Mouse (Mus musculus) neural tube, embryonic 14.5 days (tissue): ENCODE results near the gene Orm2. TPM values are rescaled to one million over a fixed set of nuclear protein-coding genes. Genes with fewer than 3 reads are reported as not detected.

Source experiments
- ATAC-seq: fragments of 200-750 bp; cut with Nextera tagmentation; 2 replicates; pipeline ENCODE4 v1.8.0; 2017; ENCODE audit warnings: low read depth, mild to moderate bottlenecking, moderate TSS enrichment, moderate library complexity
- H3K27ac ChIP-seq: fragments of 300-500 bp; sonication (generic); 2 replicates; pipeline ENCODE4 v1.5.1; 2014; ENCODE audit warnings: low read depth, mild to moderate bottlenecking, control low read depth, low read length, moderate library complexity, mixed read lengths
- H3K27me3 ChIP-seq: fragments of 300-500 bp; sonication (generic); 2 replicates; pipeline ENCODE4 v1.6.1; 2014; ENCODE audit warnings: low read length; ENCODE audit not compliant: control insufficient read depth, insufficient read depth
- H3K36me3 ChIP-seq: fragments of 300-500 bp; sonication (generic); 2 replicates; pipeline ENCODE4 v1.6.1; 2014; ENCODE audit warnings: low read length, mixed read lengths; ENCODE audit not compliant: control insufficient read depth, insufficient read depth
- H3K4me1 ChIP-seq: fragments of 300-500 bp; sonication (generic); 2 replicates; pipeline ENCODE4 v1.6.1; 2014; ENCODE audit warnings: low read length; ENCODE audit not compliant: control insufficient read depth, insufficient read depth
- H3K4me2 ChIP-seq: fragments of 300-500 bp; sonication (generic); 2 replicates; pipeline ENCODE4 v1.6.1; 2014; ENCODE audit warnings: mild to moderate bottlenecking, low read depth, low read length, control low read depth
- H3K4me3 ChIP-seq: fragments of 300-500 bp; sonication (generic); 2 replicates; pipeline ENCODE4 v1.5.1; 2014; ENCODE audit warnings: low read depth, low read length, control low read depth, mixed read lengths
- H3K9ac ChIP-seq: fragments of 300-500 bp; sonication (generic); replicated peaks from 2 replicates; pipeline ENCODE4 v1.6.1; 2014; ENCODE audit warnings: low read depth, mild to moderate bottlenecking, control low read depth, low read length, mixed read lengths
- H3K9me3 ChIP-seq: fragments of 300-500 bp; sonication (generic); 2 replicates; pipeline ENCODE4 v1.6.1; 2016; ENCODE audit warnings: low read length; ENCODE audit not compliant: control insufficient read depth
- WGBS: fragments of 180-500 bp; shearing (Covaris S2); extraction: QIAGEN DNeasy Blood & Tissue Kit; methylation state at CpG from one replicate; pipeline ENCODE4 v1.1.7; 2014; 5-methylcytosine and 5-hydroxymethylcytosine counted together
- polyA plus RNA-seq: library from polyadenylated mRNA; unstranded; fragments of >200 nt; fragmentation: Nextera tagmentation; extraction: Ambion mirVana; gene quantifications from 2 replicates; pipeline ENCODE4 v1.2.1, GENCODE M21; 2014

Orm2 gene
- polyA plus RNA-seq, 1 experiment from 2014 or later = not detected

DNA sequence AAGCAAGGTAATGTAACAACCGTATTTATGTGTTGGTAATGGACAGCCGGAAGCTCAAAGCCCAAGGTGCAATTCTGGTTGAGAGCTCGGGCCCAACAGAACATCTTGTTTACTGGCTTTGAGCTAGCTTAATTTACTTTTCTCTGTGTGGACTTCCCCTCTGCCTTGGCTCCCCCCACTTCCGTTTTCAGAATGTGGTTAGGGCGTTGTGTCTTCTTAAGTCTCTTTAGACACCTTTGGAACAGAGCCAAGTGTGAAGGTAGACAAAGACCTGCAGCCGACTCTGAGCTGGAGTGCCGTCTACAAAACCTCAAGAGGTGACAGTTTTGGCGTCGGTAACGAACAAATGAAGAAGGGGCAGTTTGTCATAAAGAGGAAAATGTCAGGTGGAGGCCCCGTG, 23.5 kb downstream of the Orm2 start:
- H3K4me2 ChIP-seq = no peak overlapping the region
- no peak overlapping the region for H3K27ac ChIP-seq
- H3K4me3 ChIP-seq = no peak overlapping the region
- ATAC-seq = no peak
- H3K4me1 ChIP-seq = peaks cover 16% of the 10 kb centered on the region
- no peaks in the 10 kb centered on the region for H3K27me3 ChIP-seq
- no peaks in the 10 kb centered on the region for H3K9me3 ChIP-seq
- H3K36me3 ChIP-seq = no peaks in the 10 kb centered on the region
- no peak overlapping the region for H3K9ac ChIP-seq
- WGBS = 82% methylated on average over 11 of the region's 11 CpGs

DNA sequence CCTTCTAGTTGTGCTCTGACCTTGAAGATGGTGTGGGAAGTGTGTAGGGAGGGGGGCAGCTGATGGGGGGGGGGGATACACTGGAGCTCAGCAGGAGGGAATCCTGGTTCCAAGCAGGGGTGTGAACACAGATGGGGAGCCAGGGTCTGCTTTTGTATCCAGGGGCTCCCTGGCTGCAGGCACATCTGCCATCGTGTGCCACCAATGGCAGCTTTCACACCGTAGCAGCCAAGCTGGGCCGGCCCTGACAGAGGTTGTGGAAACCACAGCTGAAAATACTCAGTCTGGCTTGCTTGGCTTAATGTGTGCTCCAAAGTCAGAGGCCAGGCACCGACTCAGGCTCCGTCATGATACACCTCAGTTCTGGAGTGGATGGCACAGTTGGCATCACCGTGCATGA, 25.8 kb downstream of the Orm2 start:
- Histone ChIP-seq H3K36me3 (no peaks in the 10 kb centered on the region), H3K4me1 (peaks cover 16% of the 10 kb centered on the region), H3K27me3 (no peaks in the 10 kb centered on the region), H3K9me3 (no peaks in the 10 kb centered on the region), H3K27ac (no peak overlapping the region), H3K4me2 (no peak overlapping the region), H3K4me3 (no peak overlapping the region), H3K9ac (no peak overlapping the region)
- WGBS = 62% methylated on average over 6 of the region's 6 CpGs
- no peak for ATAC-seq

- H3K27ac ChIP-seq = no peak overlapping the region
- no peaks in the 10 kb centered on the region for H3K27me3 ChIP-seq
- WGBS = 18% methylated on average over 8 of the region's 8 CpGs
- peak; percentile 47; the same call in 1 of the 2 replicates for ATAC-seq
- no peak overlapping the region for H3K4me2 ChIP-seq
- H3K36me3 ChIP-seq = no peaks in the 10 kb centered on the region
- H3K9ac ChIP-seq = 0 out of 2 replicates have a peak overlapping the region, but pooled peaks have one; percentile 2
- peaks cover 16% of the 10 kb centered on the region for H3K4me1 ChIP-seq
- no peak overlapping the region for H3K4me3 ChIP-seq
- H3K9me3 ChIP-seq = no peaks in the 10 kb centered on the region
Measured at GRCm38 (mm10) chr4:63389121-63389886, 27.1 kb downstream of the Orm2 start.

DNA sequence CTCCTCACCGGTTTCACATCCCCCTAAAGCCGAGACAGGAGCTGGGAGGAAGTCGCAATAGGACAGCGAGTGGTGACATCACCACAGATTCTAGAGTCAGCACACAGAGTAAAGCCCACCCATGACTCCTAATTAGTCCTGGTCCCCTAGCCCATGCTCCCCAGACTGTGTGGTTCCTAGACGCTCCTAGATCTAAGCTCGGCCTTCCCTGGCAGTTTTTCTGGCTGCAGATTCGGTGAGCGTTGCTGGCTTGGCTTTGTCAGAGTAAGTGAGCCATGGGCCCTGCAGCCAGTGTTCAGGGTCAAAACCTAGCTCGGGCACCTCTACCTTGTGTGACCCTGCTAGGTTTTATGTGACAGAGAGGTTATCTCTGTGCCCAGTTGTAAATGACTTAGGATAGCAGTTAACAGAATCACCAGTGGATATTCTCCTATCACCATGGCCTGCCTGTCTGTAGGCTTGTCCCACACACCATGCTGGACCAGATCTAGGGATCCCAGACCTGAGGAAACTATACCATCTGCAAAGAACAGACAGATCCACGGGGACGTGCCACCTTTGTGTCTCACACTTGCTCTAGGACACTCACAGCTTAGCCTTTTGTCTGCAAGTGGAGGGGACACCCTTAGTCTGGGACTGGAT, 27.8 kb downstream of the Orm2 start:
- peak; percentile 62; the same call in 1 of the 2 replicates for ATAC-seq
- Histone ChIP-seq H3K27me3 (no peaks in the 10 kb centered on the region), H3K4me2 (no peak overlapping the region), H3K9ac (no peak overlapping the region), H3K4me3 (no peak overlapping the region), H3K36me3 (no peaks in the 10 kb centered on the region), H3K9me3 (no peaks in the 10 kb centered on the region), H3K4me1 (peaks cover 16% of the 10 kb centered on the region), H3K27ac (peak overlapping the region; percentile 28; the same call in 1 of the 2 replicates)
- WGBS = 49% methylated on average over 11 of the region's 11 CpGs

DNA sequence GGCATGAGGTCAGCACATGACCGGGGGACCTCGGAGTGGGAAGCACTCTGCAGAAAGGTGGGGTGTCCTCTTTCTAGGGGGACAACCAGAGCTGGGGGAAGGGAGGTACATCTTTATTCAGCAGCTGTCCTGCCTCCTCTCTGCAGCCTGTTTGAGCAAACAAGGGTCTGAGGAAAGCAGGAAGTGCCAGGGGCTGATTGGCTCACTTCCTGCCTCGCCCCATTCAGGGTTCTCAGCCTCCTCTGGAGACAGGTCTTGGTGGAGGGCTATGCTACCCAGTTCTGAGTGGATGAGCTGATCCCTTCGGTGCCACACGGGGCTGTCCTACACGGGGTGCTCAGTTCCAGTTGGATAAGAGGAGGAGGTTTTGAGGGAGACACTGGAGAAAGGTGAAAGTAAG, 29.1 kb downstream of the Orm2 start:
- Histone ChIP-seq H3K36me3 (no peaks in the 10 kb centered on the region), H3K9ac (no peak overlapping the region), H3K4me1 (peaks cover 16% of the 10 kb centered on the region), H3K27ac (no peak overlapping the region), H3K4me3 (no peak overlapping the region), H3K4me2 (no peak overlapping the region), H3K9me3 (no peaks in the 10 kb centered on the region), H3K27me3 (no peaks in the 10 kb centered on the region)
- WGBS = 80% methylated on average over 6 of the region's 6 CpGs
- ATAC-seq = no peak

DNA sequence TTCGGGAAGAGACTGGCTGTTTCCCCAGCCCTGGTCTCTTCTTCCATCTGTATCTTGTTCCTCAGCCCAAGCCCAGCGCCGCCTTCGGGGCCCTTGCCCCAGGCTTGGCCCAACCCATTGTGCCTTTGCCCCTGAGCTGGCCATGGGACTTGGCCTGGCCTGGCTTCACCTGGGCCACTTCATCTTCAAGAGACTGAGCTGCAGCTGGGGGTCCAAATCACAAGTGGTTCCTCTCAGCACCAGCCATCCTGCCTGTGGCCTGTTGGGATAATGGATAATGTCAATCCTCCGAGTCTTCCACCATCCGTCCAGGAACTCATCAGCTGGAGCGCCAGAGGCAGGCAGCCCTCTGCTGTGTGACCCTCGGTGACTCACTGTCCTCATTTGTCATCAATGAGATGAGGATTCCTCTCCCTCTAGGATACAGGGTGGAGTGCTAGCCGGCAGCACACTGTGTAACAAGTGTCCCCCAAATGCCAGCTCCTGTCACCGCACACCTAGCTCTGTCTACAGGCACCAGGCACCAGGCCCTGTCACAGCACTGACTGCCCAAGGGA, 35.8 kb downstream of the Orm2 start:
- WGBS = 85% methylated on average over 10 of the region's 10 CpGs
- no peaks in the 10 kb centered on the region for H3K27me3 ChIP-seq
- no peak overlapping the region for H3K27ac ChIP-seq
- no peaks in the 10 kb centered on the region for H3K9me3 ChIP-seq
- H3K4me2 ChIP-seq = no peak overlapping the region
- H3K4me1 ChIP-seq = peaks cover under 1% of the 10 kb centered on the region; the same call in 1 of the 2 replicates
- no peak overlapping the region for H3K4me3 ChIP-seq
- no peak overlapping the region for H3K9ac ChIP-seq
- no peak for ATAC-seq
- no peaks in the 10 kb centered on the region for H3K36me3 ChIP-seq

DNA sequence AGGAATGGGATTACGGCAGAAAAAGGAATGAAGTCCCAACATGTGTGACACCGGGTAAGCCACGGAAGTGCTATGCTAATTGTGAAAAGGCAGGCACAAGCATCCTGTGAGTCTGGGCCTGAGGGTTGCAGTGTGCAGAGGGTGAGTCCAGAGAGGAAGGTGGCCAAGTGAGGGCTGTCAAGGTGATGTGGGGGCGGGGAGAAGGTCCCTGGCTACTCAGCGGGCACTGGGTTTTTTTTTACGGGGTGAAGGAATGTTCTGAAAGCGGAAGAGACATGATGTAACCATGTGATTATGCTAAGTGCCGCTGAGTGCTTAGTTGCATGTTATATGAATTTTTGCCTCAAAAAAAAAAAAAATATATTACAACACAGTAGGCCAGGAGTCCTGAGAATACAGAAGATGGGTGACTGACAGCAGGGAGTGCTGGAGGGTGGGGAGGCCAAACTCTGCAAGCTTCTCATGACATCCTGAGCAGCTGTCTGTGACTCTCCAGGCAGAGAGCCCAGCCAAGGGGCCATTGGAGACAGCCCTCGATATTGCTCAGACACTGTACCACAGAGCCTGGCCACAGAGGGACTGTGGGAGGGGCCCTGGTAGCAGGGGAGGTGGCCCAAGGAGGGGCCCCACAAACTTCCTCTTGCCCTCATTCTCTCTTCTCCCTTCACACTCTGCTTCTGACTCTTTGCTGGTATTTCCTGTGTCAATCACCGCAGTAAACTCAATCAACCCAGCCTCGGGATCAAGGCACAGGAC, 36.8 kb downstream of the Orm2 start:
- Histone ChIP-seq H3K9ac (no peak overlapping the region), H3K4me2 (no peak overlapping the region), H3K27ac (no peak overlapping the region), H3K9me3 (no peaks in the 10 kb centered on the region), H3K36me3 (no peaks in the 10 kb centered on the region), H3K4me1 (peaks cover 10% of the 10 kb centered on the region; the same call in 1 of the 2 replicates), H3K4me3 (no peak overlapping the region), H3K27me3 (no peaks in the 10 kb centered on the region)
- no peak for ATAC-seq
- 69% methylated on average over 11 of the region's 11 CpGs for WGBS

GRCm38 (mm10) chr4:63399691-63400270, 37.5 kb downstream of the Orm2 start:
- H3K27me3 ChIP-seq = no peaks in the 10 kb centered on the region
- no peak overlapping the region for H3K4me3 ChIP-seq
- H3K9me3 ChIP-seq = no peaks in the 10 kb centered on the region
- no peak for ATAC-seq
- H3K9ac ChIP-seq = no peak overlapping the region
- no peak overlapping the region for H3K4me2 ChIP-seq
- no peaks in the 10 kb centered on the region for H3K36me3 ChIP-seq
- no peak overlapping the region for H3K27ac ChIP-seq
- WGBS = 65% methylated on average over 7 of the region's 8 CpGs
- H3K4me1 ChIP-seq = peaks cover 18% of the 10 kb centered on the region
